Mouse (Mus musculus) lung, embryonic 14.5 days (tissue): ENCODE measurements around the gene Rasgef1b. TPM values are rescaled to one million over a fixed set of nuclear protein-coding genes. Genes with fewer than 3 reads are reported as not detected.

ENCODE experiments used
- ATAC-seq: fragments of 200-750 bp; cut with Nextera tagmentation; 2 replicates; pipeline ENCODE4 v1.8.0; 2017; ENCODE audit warnings: mild to moderate bottlenecking, moderate TSS enrichment, moderate library complexity; ENCODE audit not compliant: insufficient read depth
- DNase-seq: peaks from one replicate; pipeline ENCODE4 v3.0.0-alpha.2; 2015
- H3K27ac ChIP-seq: fragments of 300-500 bp; sonication (generic); 2 replicates; pipeline ENCODE4 v1.5.1; 2014; ENCODE audit warnings: low read depth, mild to moderate bottlenecking, moderate library complexity
- H3K27me3 ChIP-seq: fragments of 300-500 bp; sonication (generic); 2 replicates; pipeline ENCODE4 v1.6.1; 2014; ENCODE audit warnings: low read length, control low read depth; ENCODE audit not compliant: insufficient read depth
- H3K36me3 ChIP-seq: fragments of 300-500 bp; sonication (generic); 2 replicates; pipeline ENCODE4 v1.6.1; 2014; ENCODE audit warnings: control low read depth; ENCODE audit not compliant: insufficient read depth
- H3K4me1 ChIP-seq: fragments of 300-500 bp; sonication (generic); 2 replicates; pipeline ENCODE4 v1.6.1; 2014; ENCODE audit warnings: antibody characterized with exemption, control low read depth; ENCODE audit not compliant: insufficient read depth
- H3K4me2 ChIP-seq: fragments of 300-500 bp; sonication (generic); 2 replicates; pipeline ENCODE4 v1.6.1; 2014; ENCODE audit warnings: mild to moderate bottlenecking
- H3K4me3 ChIP-seq: fragments of 300-500 bp; sonication (generic); 2 replicates; pipeline ENCODE4 v1.5.1; 2014; ENCODE audit warnings: low read depth, low read length
- H3K9ac ChIP-seq: fragments of 300-500 bp; sonication (generic); 2 replicates; pipeline ENCODE4 v1.6.1; 2014
- H3K9me3 ChIP-seq: fragments of 300-500 bp; sonication (generic); 2 replicates; pipeline ENCODE4 v1.6.1; 2016; ENCODE audit warnings: low read depth, low read length, control low read depth
- CTCF ChIP-seq: IDR thresholded peaks from 2 replicates; pipeline ENCODE4 v1.5.1; 2016; ENCODE audit warnings: antibody characterized with exemption, low read depth
- WGBS: fragments of 180-500 bp; shearing (Covaris S2); extraction: QIAGEN DNeasy Blood & Tissue Kit; methylation state at CpG from one replicate; pipeline ENCODE4 v1.1.7; 2014; 5-methylcytosine and 5-hydroxymethylcytosine counted together
- polyA plus RNA-seq: library from polyadenylated mRNA; unstranded; fragments of >200 nt; fragmentation: Nextera tagmentation; extraction: Ambion mirVana; gene quantifications from 2 replicates; pipeline ENCODE4 v1.2.1, GENCODE M21; 2014

Rasgef1b gene
- polyA plus RNA-seq, 1 experiment from 2014 or later: 15.9 TPM

- no peak overlapping the region for H3K9ac ChIP-seq
- H3K4me3 ChIP-seq: no peak overlapping the region
- DNase-seq (no peak), ATAC-seq (no peak)
- H3K4me1 ChIP-seq: no peaks in the 10 kb centered on the region
- H3K27ac ChIP-seq: no peak overlapping the region
- H3K9me3 ChIP-seq: no peaks in the 10 kb centered on the region
- no peaks in the 10 kb centered on the region for H3K27me3 ChIP-seq
- no peak overlapping the region for H3K4me2 ChIP-seq
- no peak for TF ChIP-seq CTCF
- H3K36me3 ChIP-seq: peaks cover 7% of the 10 kb centered on the region
- whole genome bisulfite sequencing: 86% methylated on average over 6 of the region's 6 CpGs
Measured at GRCm38 (mm10) chr5:99213211-99213610, 515.7 kb downstream of the Rasgef1b start.

DNA sequence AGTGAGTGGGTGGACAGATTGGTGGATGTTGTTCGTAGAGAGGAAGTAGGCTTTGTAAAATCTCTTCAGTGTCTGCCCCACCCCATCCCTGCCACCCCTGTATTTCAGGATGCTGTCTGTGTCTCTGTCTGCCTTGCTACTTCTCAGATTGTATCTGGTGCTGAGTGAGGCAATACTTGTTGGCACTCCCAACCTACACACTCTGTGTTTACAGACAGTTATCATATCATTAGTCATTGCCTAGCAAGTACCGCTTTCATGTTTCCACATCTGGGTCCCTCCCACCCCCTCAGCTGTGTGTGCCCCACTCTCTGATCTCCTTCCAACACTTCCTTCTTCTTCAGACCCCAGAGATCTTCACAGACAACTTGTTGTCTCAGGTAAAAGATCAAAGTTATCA is 525.4 kb downstream of the Rasgef1b start:
- Histone ChIP-seq H3K4me3 (no peak overlapping the region), H3K27ac (no peak overlapping the region), H3K9me3 (0 out of 2 replicates have a peak, but pooled peaks cover 2% of the 10 kb centered on the region), H3K4me2 (no peak overlapping the region), H3K36me3 (no peaks in the 10 kb centered on the region), H3K9ac (no peak overlapping the region), H3K27me3 (no peaks in the 10 kb centered on the region), H3K4me1 (no peaks in the 10 kb centered on the region)
- ATAC-seq: no peak
- DNase-seq: no peak
- WGBS: 29% methylated on average over 2 of the region's 2 CpGs
- TF ChIP-seq CTCF: no peak

GRCm38 (mm10) chr5:99202074-99202837 is 526.6 kb downstream of the Rasgef1b start:
- no peak overlapping the region for H3K4me3 ChIP-seq
- no peaks in the 10 kb centered on the region for H3K36me3 ChIP-seq
- no peak overlapping the region for H3K9ac ChIP-seq
- 59% methylated on average over 15 of the region's 15 CpGs for WGBS
- 0 out of 2 replicates have a peak, but pooled peaks have one; percentile 41 for ATAC-seq
- DNase-seq: peak; percentile 81
- H3K4me2 ChIP-seq: peak overlapping the region; percentile 27; the same call in 1 of the 2 replicates
- peak; percentile 67 for TF ChIP-seq CTCF
- 0 out of 2 replicates have a peak, but pooled peaks cover 2% of the 10 kb centered on the region for H3K9me3 ChIP-seq
- no peak overlapping the region for H3K27ac ChIP-seq
- H3K27me3 ChIP-seq: no peaks in the 10 kb centered on the region
- no peaks in the 10 kb centered on the region for H3K4me1 ChIP-seq

GRCm38 (mm10) chr5:99195436-99195835 is 533.4 kb downstream of the Rasgef1b start:
- 95% methylated on average over 5 of the region's 5 CpGs for WGBS
- H3K9me3 ChIP-seq: 0 out of 2 replicates have a peak, but pooled peaks cover 2% of the 10 kb centered on the region
- peaks cover 7% of the 10 kb centered on the region; the same call in 1 of the 2 replicates for H3K4me1 ChIP-seq
- H3K36me3 ChIP-seq: no peaks in the 10 kb centered on the region
- no peaks in the 10 kb centered on the region for H3K27me3 ChIP-seq
- no peak overlapping the region for H3K4me2 ChIP-seq
- no peak overlapping the region for H3K4me3 ChIP-seq
- no peak for TF ChIP-seq CTCF
- no peak overlapping the region for H3K9ac ChIP-seq
- DNase-seq (no peak), ATAC-seq (no peak)
- H3K27ac ChIP-seq: no peak overlapping the region

DNA sequence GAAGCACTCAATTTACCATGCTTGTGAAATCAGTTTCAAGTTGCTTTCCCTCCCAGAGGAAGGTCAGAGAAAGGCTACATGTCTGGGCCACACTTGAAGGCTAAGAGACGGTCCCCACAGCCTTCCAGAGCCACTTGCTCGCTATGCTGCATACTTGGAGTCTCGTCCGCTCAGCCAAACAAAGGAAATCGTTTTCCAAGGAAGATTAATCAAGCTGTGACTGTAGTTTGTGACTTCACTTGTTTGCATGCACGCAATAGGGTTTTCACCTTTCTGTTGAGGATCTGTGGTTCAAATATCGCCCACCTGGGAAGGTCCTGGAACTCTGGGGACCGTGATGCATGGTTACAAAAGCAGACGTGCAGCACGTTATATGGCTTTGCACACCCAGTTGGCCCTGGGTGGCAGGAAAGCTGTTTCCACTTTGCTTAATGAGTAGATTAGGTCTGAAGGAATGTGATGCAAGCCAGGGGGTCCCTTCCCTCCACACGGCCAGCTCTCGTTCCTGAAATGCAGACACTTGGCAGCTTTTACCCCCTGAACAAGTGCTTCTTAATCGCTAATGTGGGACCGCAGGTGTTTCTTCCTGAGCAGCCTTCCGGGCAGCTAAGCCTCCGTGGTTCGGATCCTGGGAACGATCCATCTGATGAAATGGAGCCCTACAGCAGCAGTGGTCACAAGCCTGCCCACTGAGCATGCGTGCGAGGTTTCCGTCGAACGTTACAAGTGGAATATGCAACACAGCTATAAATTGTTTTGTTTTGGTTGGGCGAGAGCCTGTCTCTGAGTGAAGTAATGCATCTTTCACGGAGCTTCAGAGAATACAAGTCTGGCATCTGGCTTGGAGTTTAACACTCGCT is 537.7 kb downstream of the Rasgef1b start:
- no peaks in the 10 kb centered on the region for H3K36me3 ChIP-seq
- peak overlapping the region; percentile 68; the same call in 1 of the 2 replicates for H3K27ac ChIP-seq
- no peak overlapping the region for H3K9ac ChIP-seq
- H3K4me3 ChIP-seq: no peak overlapping the region
- peak; percentile 85 for DNase-seq
- no peaks in the 10 kb centered on the region for H3K9me3 ChIP-seq
- H3K27me3 ChIP-seq: no peaks in the 10 kb centered on the region
- peak overlapping the region; percentile 30 for H3K4me2 ChIP-seq
- peaks cover 7% of the 10 kb centered on the region; the same call in 1 of the 2 replicates for H3K4me1 ChIP-seq
- ATAC-seq: peak; percentile 89
- WGBS: 35% methylated on average over 26 of the region's 26 CpGs
- no peak for TF ChIP-seq CTCF

- Histone ChIP-seq H3K4me3 (no peak overlapping the region), H3K9me3 (no peaks in the 10 kb centered on the region), H3K36me3 (no peaks in the 10 kb centered on the region), H3K27me3 (no peaks in the 10 kb centered on the region), H3K27ac (no peak overlapping the region), H3K4me1 (no peaks in the 10 kb centered on the region), H3K4me2 (no peak overlapping the region), H3K9ac (no peak overlapping the region)
- TF ChIP-seq CTCF: no peak
- 89% methylated on average over 7 of the region's 7 CpGs for WGBS
- DNase-seq (no peak), ATAC-seq (no peak)
Measured at GRCm38 (mm10) chr5:99183637-99184036, 545.2 kb downstream of the Rasgef1b start.
